Mouse (Mus musculus): ENCODE data around the gene Os9. TPM values are rescaled to one million over a fixed set of nuclear protein-coding genes. Genes with fewer than 3 reads are reported as not detected.
"Not testable (repeated sequence)": the region's sequence is repeated elsewhere in the genome, so short reads cannot be mapped to it uniquely, and the experiment has no call there.

Os9 gene
- 48.0 and 49.5 TPM in 2 replicates for polyA plus RNA-seq (2015; fragmentation: Nextera tagmentation; extraction: Ambion mirVana)

GRCm38 (mm10) chr10:127121066-127121477 is at the start of gene Os9:
Gene Os9, minus strand, starts transcription at chr10:127121131.
- 0% methylated on average over 19 of the region's 19 CpGs for WGBS
- Histone ChIP-seq H3K4me2 (peak within 1 kb of the TSS; percentile 99), H3K27ac (replicated peaks) (no peak within 1 kb of the TSS), H3K9me3 (no peaks in the 10 kb centered on the region), H3K4me1 (peaks cover 17% of the 10 kb centered on the region), H3K9ac (peak within 1 kb of the TSS; percentile 91), H3K27me3 (replicated peaks) (no peaks in the 10 kb centered on the region), H3K36me3 (peaks cover 33% of the 10 kb centered on the region), H3K4me3 (peak within 1 kb of the TSS; percentile 95)
- ATAC-seq (ENCODE audit: extremely low read depth, insufficient number of reproducible peaks, low FRiP score, low TSS enrichment): peak; percentile 98

- H3K27me3 ChIP-seq (replicated peaks): peaks cover 99% of the 10 kb centered on the region
- no peak overlapping the region for H3K27ac ChIP-seq (replicated peaks)
- H3K4me1 ChIP-seq: peaks cover 43% of the 10 kb centered on the region
- no peak overlapping the region for H3K9ac ChIP-seq
- peak overlapping the region; percentile 48 for H3K4me3 ChIP-seq
- no peaks in the 10 kb centered on the region for H3K9me3 ChIP-seq
- WGBS: 1% methylated on average over 22 of the region's 22 CpGs
- no peak for ATAC-seq (ENCODE audit: extremely low read depth, insufficient number of reproducible peaks, low FRiP score, low TSS enrichment)
- H3K4me2 ChIP-seq: peak overlapping the region; percentile 66
- no peaks in the 10 kb centered on the region for H3K36me3 ChIP-seq
These were observed 49.1 kb upstream of the Os9 start for GRCm38 (mm10) chr10:127170002-127170401.

GRCm38 (mm10) chr10:127167614-127168192 is 46.8 kb upstream of the Os9 start:
- Histone ChIP-seq H3K27ac (replicated peaks) (no peak overlapping the region), H3K4me3 (no peak overlapping the region), H3K4me1 (peaks cover 48% of the 10 kb centered on the region)

GRCm38 (mm10) chr10:127166771-127167613 is 46.1 kb upstream of the Os9 start:
- peak overlapping the region; percentile 100 for H3K4me2 ChIP-seq
- H3K9me3 ChIP-seq: no peaks in the 10 kb centered on the region
- H3K4me1 ChIP-seq: peaks cover 48% of the 10 kb centered on the region
- no peak overlapping the region for H3K27ac ChIP-seq (replicated peaks)
- no peak overlapping the region; the same call in 1 of the 2 replicates for H3K9ac ChIP-seq
- ATAC-seq (ENCODE audit: extremely low read depth, insufficient number of reproducible peaks, low FRiP score, low TSS enrichment): no peak
- H3K36me3 ChIP-seq: no peaks in the 10 kb centered on the region
- 18% methylated on average over 15 of the region's 15 CpGs for WGBS
- peaks cover 94% of the 10 kb centered on the region for H3K27me3 ChIP-seq (replicated peaks)
- H3K4me3 ChIP-seq: peak overlapping the region; percentile 66

More at GRCm38 (mm10) chr10:127167614-127168192, 46.8 kb upstream of the Os9 start:
- no peak overlapping the region for H3K9ac ChIP-seq
- H3K36me3 ChIP-seq: no peaks in the 10 kb centered on the region
- H3K4me2 ChIP-seq: peak overlapping the region; percentile 27; the same call in 1 of the 2 replicates
- no peaks in the 10 kb centered on the region for H3K9me3 ChIP-seq
- peaks cover 99% of the 10 kb centered on the region for H3K27me3 ChIP-seq (replicated peaks)
- 20% methylated on average over 10 of the region's 10 CpGs for WGBS
- no peak for ATAC-seq (ENCODE audit: extremely low read depth, insufficient number of reproducible peaks, low FRiP score, low TSS enrichment)

- Histone ChIP-seq H3K27me3 (replicated peaks) (peaks cover 88% of the 10 kb centered on the region), H3K9me3 (no peaks in the 10 kb centered on the region), H3K4me3 (peak overlapping the region; percentile 66), H3K27ac (replicated peaks) (no peak overlapping the region), H3K4me2 (peak overlapping the region; percentile 100), H3K9ac (peak overlapping the region; percentile 80; the same call in 1 of the 2 replicates), H3K36me3 (no peaks in the 10 kb centered on the region), H3K4me1 (peaks cover 48% of the 10 kb centered on the region)
- 5% methylated on average over 11 of the region's 11 CpGs for WGBS
- ATAC-seq (ENCODE audit: extremely low read depth, insufficient number of reproducible peaks, low FRiP score, low TSS enrichment): no peak
These were observed 45.4 kb upstream of the Os9 start for GRCm38 (mm10) chr10:127166404-127166715.

GRCm38 (mm10) chr10:127165654-127166403 is 44.9 kb upstream of the Os9 start:
- peaks cover 83% of the 10 kb centered on the region for H3K27me3 ChIP-seq (replicated peaks)
- H3K36me3 ChIP-seq: no peaks in the 10 kb centered on the region
- no peak overlapping the region for H3K27ac ChIP-seq (replicated peaks)
- peak overlapping the region; percentile 66 for H3K4me3 ChIP-seq
- peaks cover 45% of the 10 kb centered on the region for H3K4me1 ChIP-seq
- H3K9ac ChIP-seq: peak overlapping the region; percentile 80
- WGBS: 1% methylated on average over 54 of the region's 56 CpGs
- H3K9me3 ChIP-seq: no peaks in the 10 kb centered on the region
- no peak for ATAC-seq (ENCODE audit: extremely low read depth, insufficient number of reproducible peaks, low FRiP score, low TSS enrichment)
- H3K4me2 ChIP-seq: peak overlapping the region; percentile 100

GRCm38 (mm10) chr10:127165354-127165653 is 44.4 kb upstream of the Os9 start:
- WGBS: under 1% methylated on average over 40 of the region's 42 CpGs
- H3K9ac ChIP-seq: peak overlapping the region; percentile 80
- H3K27me3 ChIP-seq (replicated peaks): peaks cover 81% of the 10 kb centered on the region
- H3K36me3 ChIP-seq: no peaks in the 10 kb centered on the region
- peak overlapping the region; percentile 66 for H3K4me3 ChIP-seq
- 0 out of 2 replicates have a peak, but pooled peaks have one; percentile 7 for ATAC-seq (ENCODE audit: extremely low read depth, insufficient number of reproducible peaks, low FRiP score, low TSS enrichment)
- peak overlapping the region; percentile 100 for H3K4me2 ChIP-seq
- peaks cover 39% of the 10 kb centered on the region for H3K4me1 ChIP-seq
- H3K9me3 ChIP-seq: no peaks in the 10 kb centered on the region
- H3K27ac ChIP-seq (replicated peaks): no peak overlapping the region

GRCm38 (mm10) chr10:127164631-127165353 is 43.9 kb upstream of the Os9 start, which contains the start of gene B4galnt1:
Gene B4galnt1, plus strand, starts transcription at chr10:127165225.
- Histone ChIP-seq H3K9ac (peak within 1 kb of the TSS; percentile 80), H3K4me3 (peak within 1 kb of the TSS; percentile 66), H3K36me3 (no peaks in the 10 kb centered on the region), H3K4me1 (peaks cover 34% of the 10 kb centered on the region), H3K4me2 (peak within 1 kb of the TSS; percentile 100), H3K27me3 (replicated peaks) (peaks cover 79% of the 10 kb centered on the region), H3K27ac (replicated peaks) (no peak within 1 kb of the TSS), H3K9me3 (no peaks in the 10 kb centered on the region)
- WGBS: 2% methylated on average over 52 of the region's 52 CpGs
- peak; percentile 37; the same call in 1 of the 2 replicates for ATAC-seq (ENCODE audit: extremely low read depth, insufficient number of reproducible peaks, low FRiP score, low TSS enrichment)

GRCm38 (mm10) chr10:127164190-127164589 is 43.3 kb upstream of the Os9 start:
- Histone ChIP-seq H3K4me1 (peaks cover 33% of the 10 kb centered on the region), H3K9me3 (no peaks in the 10 kb centered on the region), H3K9ac (no peak overlapping the region), H3K36me3 (no peaks in the 10 kb centered on the region), H3K4me2 (peak overlapping the region; percentile 100), H3K27ac (replicated peaks) (no peak overlapping the region), H3K27me3 (replicated peaks) (peaks cover 77% of the 10 kb centered on the region), H3K4me3 (peak overlapping the region; percentile 66; the same call in 1 of the 2 replicates)
- ATAC-seq (ENCODE audit: extremely low read depth, insufficient number of reproducible peaks, low FRiP score, low TSS enrichment): no peak
- 88% methylated on average over 4 of the region's 4 CpGs for WGBS

GRCm38 (mm10) chr10:127162771-127163261 is 41.9 kb upstream of the Os9 start:
- not testable (repeated sequence) for H3K9ac ChIP-seq; H3K27ac ChIP-seq (replicated peaks); ATAC-seq (ENCODE audit: extremely low read depth, insufficient number of reproducible peaks, low FRiP score, low TSS enrichment); H3K36me3 ChIP-seq; H3K9me3 ChIP-seq; H3K4me2 ChIP-seq; H3K4me3 ChIP-seq
- peaks cover 63% of the 10 kb centered on the region for H3K27me3 ChIP-seq (replicated peaks)
- peaks cover 29% of the 10 kb centered on the region for H3K4me1 ChIP-seq
- WGBS: 37% methylated on average over 7 of the region's 7 CpGs
